Mouse (Mus musculus) layer of hippocampus, postnatal 36 days (tissue): ENCODE measurements around the gene Ppm1h. TPM values are rescaled to one million over a fixed set of nuclear protein-coding genes. Genes with fewer than 3 reads are reported as not detected.

Source experiments
- DNase-seq, 2 experiments: peaks; one replicate each; pipeline ENCODE4 v3.0.0; 2022
- total RNA-seq, 2 experiments: library from RNA; stranded (reverse); gene quantifications; 2 replicates each; pipeline ENCODE4 v1.2.3; 2021

The Ppm1h gene
- total RNA-seq, 2 experiments from 2014 or later, result 74.1 to 77.7 TPM

- no peak for DNase-seq
These were observed 183.3 kb downstream of the Ppm1h start for GRCm38 (mm10) chr10:122861696-122862385.

- DNase-seq, result no peak
These were observed 183.9 kb downstream of the Ppm1h start for GRCm38 (mm10) chr10:122862386-122863023.

GRCm38 (mm10) chr10:122869865-122870503 is 191.4 kb downstream of the Ppm1h start:
- no peak for DNase-seq

DNA sequence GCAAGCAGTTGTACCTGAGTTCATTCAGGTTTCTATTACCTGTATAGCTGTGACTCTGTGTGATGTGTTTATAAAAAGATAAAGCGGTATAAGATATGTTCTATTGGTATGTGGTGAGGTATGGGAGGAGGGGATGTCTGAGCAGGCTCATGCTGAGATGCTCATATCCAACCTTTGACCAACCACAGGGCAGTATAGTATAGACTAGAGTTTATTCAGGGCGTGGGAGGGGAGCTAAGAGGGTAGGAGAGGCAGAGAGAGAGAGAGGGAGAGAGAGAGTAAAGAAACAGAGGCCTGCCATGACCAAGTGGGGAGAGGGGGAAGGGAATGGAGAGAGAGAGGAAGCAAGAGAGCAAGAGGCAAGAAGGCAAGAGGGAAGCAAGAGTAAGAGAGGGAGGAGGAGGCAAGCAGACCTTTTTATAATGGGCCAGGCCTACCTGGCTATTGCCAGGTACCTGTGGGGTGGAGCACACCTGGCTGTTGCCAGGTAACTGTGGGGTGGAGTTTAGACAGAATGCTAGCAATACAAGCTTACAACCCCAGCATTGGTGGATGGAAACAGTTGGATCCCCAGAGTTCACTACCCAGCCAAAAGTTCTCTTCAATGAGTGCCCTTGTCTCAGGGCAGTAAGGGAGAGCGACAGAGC is 192.4 kb downstream of the Ppm1h start:
- DNase-seq, result no peak

GRCm38 (mm10) chr10:122872720-122873119 is 194.2 kb downstream of the Ppm1h start:
- no peak for DNase-seq

- DNase-seq, result no peak
These were observed 198.4 kb downstream of the Ppm1h start for GRCm38 (mm10) chr10:122876964-122877363.

- DNase-seq, result no peak
These were observed 198.9 kb downstream of the Ppm1h start for GRCm38 (mm10) chr10:122877436-122877835.

DNA sequence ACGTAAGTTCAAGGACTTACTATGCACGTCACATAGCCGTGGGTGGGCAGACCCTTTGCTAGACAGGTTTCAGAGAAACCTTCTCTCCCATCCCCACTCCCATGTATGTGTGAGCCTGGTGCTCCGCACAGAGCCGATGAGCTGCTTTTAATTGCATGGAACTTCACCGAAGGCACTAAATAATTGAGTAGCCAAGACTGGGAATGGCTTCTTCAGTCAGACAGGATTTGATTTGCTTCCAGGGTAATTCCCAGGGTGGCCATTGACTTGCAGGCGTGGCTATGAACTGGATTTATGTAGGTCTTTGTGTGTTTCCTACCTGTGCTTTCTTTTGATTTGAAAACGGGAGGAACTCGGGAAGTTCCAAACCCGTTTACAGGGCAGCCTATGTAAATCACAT is 202.9 kb downstream of the Ppm1h start:
- no peak for DNase-seq

DNA sequence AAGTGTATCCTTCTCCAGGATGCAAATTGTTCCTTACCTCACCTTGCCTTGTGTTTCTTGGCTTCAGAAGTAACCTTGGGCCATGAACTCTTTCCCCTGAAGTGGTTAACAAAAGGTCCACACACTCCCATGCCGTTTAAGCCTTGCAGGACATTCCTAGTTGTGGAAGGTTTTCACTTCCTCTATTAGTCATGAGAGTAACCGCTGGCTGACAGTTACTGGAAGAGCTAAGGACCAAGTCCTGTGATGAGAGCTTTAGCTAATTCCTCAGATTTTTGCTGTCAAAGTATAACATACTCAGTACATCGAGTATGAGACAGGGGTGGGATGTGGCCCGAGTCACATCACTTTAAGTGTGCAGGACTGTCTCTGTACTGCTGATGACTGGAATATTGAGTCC is 204.1 kb downstream of the Ppm1h start:
- DNase-seq, result no peak

DNA sequence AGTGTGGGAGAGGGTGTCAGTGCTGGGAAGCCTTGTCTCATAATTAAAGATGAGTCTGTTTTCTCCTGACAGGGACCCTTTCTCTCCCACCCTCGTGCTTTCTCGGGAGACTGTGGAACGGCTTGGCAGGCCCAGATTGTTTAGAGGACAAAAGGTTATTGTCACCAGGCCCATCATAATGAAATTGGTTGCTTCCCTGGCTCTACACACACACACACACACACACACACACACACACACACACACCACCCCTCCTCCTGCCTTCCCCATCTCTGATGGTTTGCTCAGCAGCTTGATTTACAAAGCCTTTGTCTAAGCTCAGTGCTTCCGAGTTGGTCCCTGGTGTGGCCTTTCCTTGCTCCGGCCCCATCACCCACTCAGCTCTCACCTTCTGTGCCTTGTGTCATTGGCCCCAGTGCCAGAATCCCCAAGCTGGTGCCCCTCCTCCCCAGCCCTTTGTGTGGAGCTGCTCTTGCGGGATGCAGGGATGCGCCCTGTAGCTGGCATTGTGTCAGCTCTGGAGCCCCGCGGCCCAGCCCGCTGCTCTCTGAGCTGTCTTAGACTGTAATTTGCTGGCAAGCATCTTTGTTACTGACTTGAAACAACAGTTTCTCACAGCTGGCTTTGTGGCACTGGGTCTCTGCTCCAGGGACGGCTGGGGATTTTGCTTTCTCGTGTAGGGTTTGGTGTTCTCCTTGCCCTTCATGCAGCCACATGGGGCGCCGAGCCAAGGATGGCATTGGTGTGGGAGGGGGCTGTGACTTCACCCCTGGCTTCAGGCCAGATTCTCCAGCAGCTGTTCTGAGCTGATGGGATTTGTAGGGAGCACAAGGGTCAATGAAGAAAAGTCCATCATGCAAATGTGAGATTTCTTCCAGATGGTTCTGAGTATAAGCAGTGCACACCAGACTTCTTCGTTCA is 205.5 kb downstream of the Ppm1h start:
- DNase-seq, result peak; percentile 67 to 69

DNA sequence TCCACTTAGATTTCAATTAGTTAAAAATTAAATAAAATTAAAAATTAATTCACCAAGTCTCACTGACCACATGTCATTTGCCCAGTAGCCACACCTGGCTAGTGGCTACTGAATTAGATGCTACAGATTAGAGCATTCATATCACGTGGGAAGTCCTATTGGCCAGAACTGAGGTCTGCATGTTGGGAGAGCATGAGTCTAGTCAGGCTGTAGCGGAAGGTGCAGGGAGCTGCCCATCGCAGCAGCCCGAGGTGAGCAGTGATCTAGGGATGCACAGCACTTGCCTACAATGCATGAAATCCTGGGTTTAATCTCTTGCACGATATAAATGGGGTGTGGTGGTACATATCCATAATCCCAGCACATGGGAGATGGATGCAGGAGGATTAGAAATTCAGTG is 206.7 kb downstream of the Ppm1h start:
- no peak for DNase-seq

DNA sequence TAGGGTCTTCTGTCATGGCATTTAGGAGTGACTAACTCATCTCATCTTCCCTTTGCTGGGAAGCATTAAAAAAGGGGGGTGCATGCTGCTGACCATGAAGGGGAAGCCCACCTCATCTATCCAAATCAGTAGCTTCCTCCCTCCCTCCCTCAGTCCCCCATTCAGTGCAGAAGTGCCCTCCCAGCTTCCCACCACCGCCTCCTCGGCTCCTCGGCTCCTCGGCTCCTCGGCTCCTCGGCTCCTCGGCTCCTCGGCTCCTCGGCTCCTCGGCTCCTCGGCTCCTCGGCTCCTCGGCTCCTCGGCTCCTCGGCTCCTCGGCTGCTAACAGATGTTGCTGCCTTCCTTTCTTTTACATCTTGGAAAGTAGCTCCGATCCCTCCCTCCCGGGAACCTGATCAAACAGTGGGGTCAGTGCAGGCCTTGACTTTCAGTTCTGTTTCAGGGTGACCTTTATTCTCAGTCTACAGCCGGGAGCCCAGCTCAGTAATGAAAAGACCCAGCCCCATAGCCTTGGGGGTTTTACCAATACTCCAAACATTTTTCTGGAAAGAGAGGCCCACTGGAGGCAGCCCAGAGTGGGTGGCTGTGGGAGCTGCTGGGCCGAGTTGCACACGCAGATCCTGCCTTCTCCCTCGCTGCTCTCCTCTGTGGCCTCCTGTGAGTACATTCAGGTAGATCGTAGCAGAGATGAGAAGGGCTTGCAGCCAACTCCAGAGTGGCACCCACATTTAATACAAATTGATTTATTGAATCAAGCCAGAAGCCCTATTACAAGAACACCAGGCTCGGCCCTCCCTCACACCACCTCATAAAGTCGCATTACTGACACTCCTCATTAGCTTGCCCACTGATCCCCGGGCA is 207.7 kb downstream of the Ppm1h start:
- DNase-seq, result no peak

DNA sequence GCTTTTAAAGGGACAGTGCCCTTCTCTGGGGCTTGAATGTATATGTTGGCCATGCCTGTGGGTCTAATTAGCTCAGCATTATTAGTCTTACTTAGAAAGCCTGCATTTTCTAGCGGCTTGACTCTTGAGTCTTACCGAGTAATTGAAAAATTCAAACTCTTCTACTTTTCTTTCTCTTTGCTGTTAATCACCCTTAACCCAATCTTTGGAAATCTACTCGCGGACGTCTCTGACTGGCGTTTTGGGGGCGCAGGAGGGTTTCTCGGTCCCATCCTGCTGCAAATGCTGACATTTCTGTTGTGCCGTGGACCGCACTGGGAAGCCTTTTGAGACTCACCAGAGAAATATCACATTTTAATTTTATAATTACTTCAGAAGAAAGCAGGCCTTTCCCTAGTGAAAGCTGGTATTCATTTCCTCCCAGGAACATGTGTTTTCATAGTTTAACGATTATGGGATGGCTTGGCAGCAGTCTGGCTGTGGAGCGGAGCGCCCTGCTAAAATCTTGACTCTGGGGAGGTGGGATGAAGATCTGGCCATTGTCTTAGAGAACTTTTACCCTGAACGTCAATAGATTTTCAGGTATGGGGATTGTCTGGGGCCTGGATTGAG is 208.5 kb downstream of the Ppm1h start:
- DNase-seq, result no peak

- DNase-seq, result no peak
These were observed 209.1 kb downstream of the Ppm1h start for GRCm38 (mm10) chr10:122887528-122888183.

GRCm38 (mm10) chr10:122890682-122891350 is 212.3 kb downstream of the Ppm1h start:
- no peak for DNase-seq

- DNase-seq, result no peak
These were observed 212.9 kb downstream of the Ppm1h start for GRCm38 (mm10) chr10:122891461-122891860.

- no peak for DNase-seq
These were observed 216.1 kb downstream of the Ppm1h start for GRCm38 (mm10) chr10:122894555-122895069.

DNA sequence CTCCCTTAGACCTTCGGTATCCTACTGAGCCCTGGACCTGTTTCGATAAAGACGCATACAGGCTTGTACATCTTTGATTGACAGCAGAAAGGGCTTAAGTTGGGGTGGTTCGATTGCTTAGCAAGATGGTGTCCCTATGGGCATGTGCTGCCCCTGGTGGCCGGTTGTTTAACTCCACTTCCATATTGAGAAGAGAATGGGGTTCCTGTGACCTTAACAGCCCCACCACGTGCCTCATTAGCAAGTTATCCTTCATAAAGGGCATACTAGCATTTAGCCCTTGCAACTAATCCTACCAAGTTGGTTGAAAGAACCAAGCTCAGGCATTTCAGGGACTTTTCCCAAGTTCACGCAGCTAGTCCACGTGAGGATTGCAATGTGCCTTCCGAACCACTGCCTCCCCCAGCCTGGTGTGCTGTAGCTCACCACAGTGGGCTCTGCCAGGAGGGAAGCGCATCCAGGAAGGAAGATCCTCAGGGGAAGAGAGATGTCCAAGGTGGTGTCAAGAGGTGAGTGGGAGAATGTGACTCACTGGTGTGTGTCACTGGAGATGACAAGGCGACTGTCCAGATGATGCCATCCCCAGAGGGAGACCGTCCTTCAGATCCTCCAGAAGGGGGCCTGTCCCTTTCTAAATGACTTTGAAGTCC is 216.7 kb downstream of the Ppm1h start:
- DNase-seq, result no peak

DNA sequence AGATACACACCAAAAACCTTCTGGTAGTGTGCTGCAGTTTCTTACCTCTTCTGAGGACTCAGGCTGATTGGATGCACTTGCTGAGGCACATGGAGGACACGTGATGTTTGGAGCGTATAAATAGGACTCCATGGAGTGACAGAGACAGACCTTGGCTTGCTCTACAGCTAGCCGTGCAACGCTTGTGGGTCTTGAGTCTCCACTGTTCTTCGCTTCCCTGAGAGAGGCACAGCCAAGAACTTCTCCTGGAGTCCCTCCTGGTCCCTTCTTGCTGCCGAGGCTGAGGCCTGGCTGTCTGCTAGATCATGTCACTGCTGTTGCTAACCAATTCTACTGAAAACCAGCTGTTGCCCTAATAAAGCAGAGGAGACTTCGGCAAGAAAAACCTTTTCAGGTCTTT is 221.4 kb downstream of the Ppm1h start:
- DNase-seq, result no peak
